Mouse (Mus musculus) central nervous system, embryonic 11.5 days (tissue): Measurements from ENCODE around the gene Scgb1c1. TPM values are rescaled to one million over a fixed set of nuclear protein-coding genes. Genes with fewer than 3 reads are reported as not detected.

ENCODE experiments used
- polyA plus RNA-seq: library from polyadenylated mRNA; depleted of rRNA; stranded (reverse); fragments of >200 nt; gene quantifications from 2 replicates; pipeline ENCODE4 v1.2.3, GENCODE M21; 2012; rRNA removed

The Scgb1c1 gene
- not detected in 2 replicates for polyA plus RNA-seq

DNA sequence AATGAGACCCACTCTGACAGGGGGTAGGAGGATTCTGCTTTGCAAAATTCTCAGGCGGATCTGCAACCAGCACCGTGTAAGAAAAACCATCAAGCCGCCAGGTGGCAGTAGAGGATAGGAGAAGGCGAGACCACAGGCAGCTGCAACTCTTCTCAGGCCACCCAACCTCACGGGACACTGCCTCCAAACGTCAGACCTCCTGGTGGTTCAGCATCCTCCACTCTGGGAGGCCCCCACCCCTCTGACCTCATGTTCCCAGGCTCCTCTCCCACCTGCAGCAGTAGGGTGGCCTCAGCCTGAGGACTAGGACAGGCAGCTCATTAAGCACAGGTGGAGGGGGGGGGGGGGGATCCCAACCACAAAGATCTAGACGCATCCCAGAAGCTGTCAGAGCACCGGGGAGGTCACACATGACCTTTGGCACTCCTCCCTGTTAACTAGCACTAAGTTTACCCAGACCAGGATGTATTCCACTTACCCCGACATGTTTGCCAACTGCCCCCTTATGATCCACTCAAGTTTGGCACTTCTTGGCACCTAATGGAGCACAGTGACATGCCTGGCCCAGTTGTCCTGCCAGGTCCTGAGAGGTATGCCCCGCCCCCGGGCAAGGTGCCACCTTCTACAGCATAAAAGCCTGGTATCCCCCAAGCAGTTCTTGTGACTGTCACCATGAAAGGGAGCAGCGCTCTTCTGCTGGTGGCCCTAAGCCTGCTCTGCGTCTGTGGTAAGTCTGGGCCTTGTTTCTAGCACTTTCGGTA lies at the start of gene Scgb1c1:
Gene Scgb1c1 (plus strand): TSS at position 643 of the 761 bp plus-strand sequence.

GRCm38 (mm10) chr7:140821653-140822329 lies 23.6 kb upstream of the Scgb1c1 start, which contains the start of gene Zfp941:
Zfp941 (minus strand) TSS chr7:140822178.

GRCm38 (mm10) chr7:140834968-140835757 lies 10.2 kb upstream of the Scgb1c1 start, which contains the start of gene Urah:
Urah (plus strand) TSS chr7:140835018.

GRCm38 (mm10) chr7:140847755-140848580 lies 2.6 kb downstream of the Scgb1c1 start, which contains the start of gene Odf3:
Odf3 (plus strand) TSS chr7:140847805.

DNA sequence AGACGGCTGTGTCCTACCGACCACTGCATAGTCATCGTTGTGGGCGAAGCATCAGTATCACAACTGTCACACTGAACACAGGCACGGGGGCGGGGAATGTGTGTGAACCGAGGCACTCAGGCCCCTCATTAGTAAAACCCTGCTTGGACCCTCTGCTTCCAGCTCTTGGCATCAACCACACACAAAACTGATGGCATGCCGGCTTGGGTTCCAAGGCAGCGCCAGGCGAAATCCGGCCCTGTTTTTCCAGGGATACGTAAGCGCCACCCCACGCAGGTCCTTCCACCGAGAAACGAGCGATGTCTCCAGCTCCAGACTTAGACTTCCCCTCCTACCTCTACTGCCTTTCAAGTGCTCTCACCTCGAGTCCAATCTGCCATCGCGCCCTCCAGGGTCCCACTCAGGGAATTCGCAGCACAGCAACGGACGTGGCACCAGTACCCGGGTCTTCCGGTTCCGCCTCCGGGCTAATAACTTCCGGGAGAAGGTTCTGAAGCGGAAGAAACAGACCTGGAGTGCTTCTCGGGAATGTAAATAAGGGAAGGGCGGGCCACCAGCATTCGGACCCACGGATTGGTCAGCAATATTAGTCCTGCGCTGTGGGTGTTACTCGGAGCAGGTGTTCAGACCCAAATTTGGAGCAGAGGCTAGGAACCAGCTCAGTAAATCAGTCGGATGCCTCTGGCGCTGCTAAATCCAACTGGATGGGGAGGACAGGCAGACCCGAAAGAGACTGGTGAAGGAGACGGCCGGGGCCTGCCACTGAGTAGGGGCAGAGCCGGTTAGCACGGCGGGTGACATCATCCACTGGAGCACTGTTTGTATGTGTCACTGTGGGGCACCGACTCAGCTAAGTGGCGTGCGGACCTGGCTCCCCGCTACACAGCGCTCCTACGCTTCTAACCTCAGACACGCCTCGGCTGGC lies 10.8 kb downstream of the Scgb1c1 start, which contains the start of gene Gm45785:
Gene Gm45785 (minus strand): TSS at position 472 of the 925 bp plus-strand sequence.

DNA sequence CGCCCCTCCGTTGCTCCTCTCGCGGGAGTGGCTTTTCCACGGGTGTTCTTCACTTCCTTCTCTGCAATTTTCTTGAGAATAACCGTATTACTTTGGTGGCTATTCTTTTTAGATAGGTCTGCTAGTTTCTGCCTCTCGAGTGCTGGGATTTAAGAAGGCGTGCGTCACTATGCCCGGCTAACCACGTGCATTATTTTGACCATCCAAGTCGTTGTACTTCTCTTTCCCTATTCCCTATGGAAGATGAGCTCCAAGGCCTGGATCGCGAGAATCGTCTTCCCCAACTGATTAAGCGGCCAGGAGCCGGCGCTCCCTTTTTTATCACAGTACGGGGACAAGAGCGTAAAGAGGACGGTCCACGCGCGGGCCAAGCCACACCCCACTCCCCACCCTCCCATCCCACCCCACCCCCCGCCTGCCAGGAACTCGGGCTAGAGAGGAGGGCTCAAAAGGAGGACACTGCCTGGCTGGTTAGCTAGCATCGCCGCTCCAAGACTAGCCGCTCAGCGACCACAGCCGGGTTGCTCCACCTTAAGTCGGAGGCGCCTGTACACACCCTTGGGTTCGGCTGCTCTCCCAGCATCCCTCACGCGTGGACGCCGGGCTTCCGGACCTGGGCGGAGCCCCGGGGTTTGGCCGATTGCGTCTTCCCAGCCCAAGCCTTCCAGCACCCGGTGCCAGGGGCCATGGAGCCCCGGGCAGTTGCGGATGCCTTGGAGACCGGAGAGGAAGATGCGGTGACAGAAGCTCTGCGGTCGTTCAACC lies 11.6 kb downstream of the Scgb1c1 start, which contains the start of gene Ric8a:
Gene Ric8a (plus strand): TSS at position 173 of the 765 bp plus-strand sequence.

DNA sequence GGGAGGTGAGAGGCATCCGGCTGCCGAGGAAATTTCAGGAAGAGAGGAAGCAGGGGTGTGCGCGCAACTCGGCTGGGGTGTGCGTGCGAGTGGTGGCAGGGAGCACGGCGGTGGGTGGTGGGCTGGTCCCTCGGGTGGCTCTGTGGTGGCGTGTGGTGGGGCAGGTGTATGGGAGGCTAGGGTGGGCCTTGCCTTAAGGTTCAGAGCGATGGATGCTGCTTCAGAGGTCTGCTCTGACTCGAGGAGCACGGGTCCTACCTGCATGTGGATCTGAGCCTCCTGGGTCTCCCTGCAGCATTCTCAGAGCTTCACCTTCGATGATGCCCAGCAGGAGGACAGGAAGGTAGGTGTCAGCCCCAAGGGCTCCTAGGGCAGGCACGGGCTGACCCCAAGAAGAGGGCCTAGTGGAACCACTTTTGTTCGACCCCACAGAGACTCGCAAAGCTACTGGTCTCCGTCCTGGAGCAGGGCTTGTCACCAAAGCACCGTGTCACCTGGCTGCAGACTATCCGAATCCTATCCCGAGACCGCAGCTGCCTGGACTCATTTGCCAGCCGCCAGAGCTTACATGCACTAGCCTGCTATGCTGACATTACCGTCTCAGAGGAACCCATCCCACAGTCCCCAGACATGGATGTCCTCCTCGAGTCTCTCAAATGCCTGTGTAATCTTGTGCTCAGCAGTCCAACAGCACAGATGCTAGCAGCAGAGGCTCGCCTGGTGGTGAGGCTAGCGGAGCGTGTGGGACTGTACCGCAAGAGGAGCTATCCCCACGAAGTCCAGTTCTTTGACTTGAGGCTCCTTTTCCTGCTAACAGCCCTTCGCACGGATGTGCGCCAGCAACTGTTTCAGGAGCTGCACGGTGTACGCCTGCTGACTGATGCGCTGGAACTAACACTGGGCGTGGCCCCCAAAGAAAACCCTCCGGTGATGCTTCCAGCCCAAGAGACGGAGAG lies 12.5 kb downstream of the Scgb1c1 start, which contains the start of gene Bet1l:
Gene Bet1l (minus strand): TSS at position 28 of the 956 bp plus-strand sequence.

GRCm38 (mm10) chr7:140881696-140882468 lies 36.5 kb downstream of the Scgb1c1 start, which contains the start of the genes Psmd13 and Sirt3:
Psmd13 (plus strand) TSS chr7:140881968.
Sirt3 (minus strand) TSS chr7:140882309.

Other genes starting within 250 kb of the Scgb1c1 start
- gene Olfr46, start 244.3 kb upstream of the Scgb1c1 start, polyA plus RNA-seq: not detected in 2 replicates
- not detected in 2 replicates for gene Olfr61, start 216.6 kb upstream of the Scgb1c1 start, polyA plus RNA-seq
- not detected in 2 replicates for gene Olfr53, start 199.1 kb upstream of the Scgb1c1 start, polyA plus RNA-seq
- gene Olfr539, start 185.6 kb upstream of the Scgb1c1 start, polyA plus RNA-seq: under 0.01 TPM in 2 replicates
- not detected in 2 replicates for gene Olfr45, start 163.6 kb upstream of the Scgb1c1 start, polyA plus RNA-seq
- not detected in 2 replicates for gene Olfr541, start 148.3 kb upstream of the Scgb1c1 start, polyA plus RNA-seq
- gene Cyp2e1, start 81.8 kb upstream of the Scgb1c1 start, polyA plus RNA-seq: not detected in 2 replicates
- gene Syce1, start 57.7 kb upstream of the Scgb1c1 start, polyA plus RNA-seq: 0.12 and 0.24 TPM in 2 replicates
- 2.4 and 4.2 TPM in 2 replicates for gene Zfp941, start 23.4 kb upstream of the Scgb1c1 start, polyA plus RNA-seq
- 0.32 and 0.51 TPM in 2 replicates for gene Urah, start 10.5 kb upstream of the Scgb1c1 start, polyA plus RNA-seq
- gene Odf3, start 2.3 kb downstream of the Scgb1c1 start, polyA plus RNA-seq: not detected in 2 replicates
- gene Gm45785, start 10.8 kb downstream of the Scgb1c1 start, polyA plus RNA-seq: 0.08 and 0.14 TPM in 2 replicates
- gene Ric8a, start 11.4 kb downstream of the Scgb1c1 start, polyA plus RNA-seq: 61.0 and 61.6 TPM in 2 replicates
- 21.6 and 24.4 TPM in 2 replicates for gene Bet1l, start 12.0 kb downstream of the Scgb1c1 start, polyA plus RNA-seq
- 167 and 206 TPM in 2 replicates for gene Psmd13, start 36.4 kb downstream of the Scgb1c1 start, polyA plus RNA-seq
- gene Sirt3, start 36.8 kb downstream of the Scgb1c1 start, polyA plus RNA-seq: 22.4 and 26.1 TPM in 2 replicates
- gene Cox8b, start 54.9 kb downstream of the Scgb1c1 start, polyA plus RNA-seq: 0.50 and 1.3 TPM in 2 replicates
- gene Nlrp6, start 75.4 kb downstream of the Scgb1c1 start, polyA plus RNA-seq: 0.17 and 0.53 TPM in 2 replicates
- 15.3 and 24.6 TPM in 2 replicates for gene Pgghg, start 95.8 kb downstream of the Scgb1c1 start, polyA plus RNA-seq
- gene Ifitm5, start 104.7 kb downstream of the Scgb1c1 start, polyA plus RNA-seq: 0.88 and 2.0 TPM in 2 replicates
- not detected in 2 replicates for gene Gm45717, start 110.4 kb downstream of the Scgb1c1 start, polyA plus RNA-seq
- gene Ifitm2, start 110.4 kb downstream of the Scgb1c1 start, polyA plus RNA-seq: 87.0 and 380 TPM in 2 replicates
- 12.4 and 30.5 TPM in 2 replicates for gene Ifitm1, start 121.7 kb downstream of the Scgb1c1 start, polyA plus RNA-seq
- 5.5 and 20.2 TPM in 2 replicates for gene Ifitm3, start 165.2 kb downstream of the Scgb1c1 start, polyA plus RNA-seq
- 0.35 and 0.38 TPM in 2 replicates for gene Ifitm6, start 172.4 kb downstream of the Scgb1c1 start, polyA plus RNA-seq
- gene Gm17387, start 183.6 kb downstream of the Scgb1c1 start, polyA plus RNA-seq: not detected in 2 replicates
- 68.2 and 109 TPM in 2 replicates for gene B4galnt4, start 215.6 kb downstream of the Scgb1c1 start, polyA plus RNA-seq
- 1.5 and 2.1 TPM in 2 replicates for gene Pkp3, start 232.7 kb downstream of the Scgb1c1 start, polyA plus RNA-seq